Mouse (Mus musculus): ENCODE data around the gene Scaf8. TPM values are rescaled to one million over a fixed set of nuclear protein-coding genes. Genes with fewer than 3 reads are reported as not detected.

Scaf8 gene
- polyA plus RNA-seq, 1 experiment from 2014 or later: 21.1 TPM

- no peak overlapping the region for H3K4me3 ChIP-seq (replicated peaks)
- H3K9ac ChIP-seq: no peak overlapping the region
- peaks cover 4% of the 10 kb centered on the region; the same call in 1 of the 2 replicates for H3K4me1 ChIP-seq
- H3K27me3 ChIP-seq: no peaks in the 10 kb centered on the region
- 75% methylated on average over 17 of the region's 17 CpGs for WGBS
- H3K4me2 ChIP-seq (replicated peaks): no peak overlapping the region
- H3K27ac ChIP-seq (replicated peaks): peak overlapping the region; percentile 44; the same call in 1 of the 2 replicates
- H3K36me3 ChIP-seq: no peaks in the 10 kb centered on the region
- no peaks in the 10 kb centered on the region for H3K9me3 ChIP-seq (replicated peaks)
- ATAC-seq (ENCODE audit: insufficient number of reproducible peaks, low FRiP score, low TSS enrichment, low read depth): 0 out of 2 replicates have a peak, but pooled peaks have one; percentile 48
These were observed 115.6 kb downstream of the Scaf8 start for GRCm38 (mm10) chr17:3230231-3231000.

- H3K27ac ChIP-seq (replicated peaks): no peak overlapping the region
- 71% methylated on average over 5 of the region's 5 CpGs for WGBS
- no peaks in the 10 kb centered on the region for H3K9me3 ChIP-seq (replicated peaks)
- H3K27me3 ChIP-seq: no peaks in the 10 kb centered on the region
- no peak overlapping the region for H3K9ac ChIP-seq
- H3K4me3 ChIP-seq (replicated peaks): no peak overlapping the region
- no peak for ATAC-seq (ENCODE audit: insufficient number of reproducible peaks, low FRiP score, low TSS enrichment, low read depth)
- peaks cover 4% of the 10 kb centered on the region; the same call in 1 of the 2 replicates for H3K4me1 ChIP-seq
- no peak overlapping the region for H3K4me2 ChIP-seq (replicated peaks)
- 0 out of 2 replicates have a peak, but pooled peaks cover 8% of the 10 kb centered on the region for H3K36me3 ChIP-seq
These were observed 117.9 kb downstream of the Scaf8 start for GRCm38 (mm10) chr17:3232626-3233025.

GRCm38 (mm10) chr17:3243672-3244071 is 128.9 kb downstream of the Scaf8 start:
- H3K27ac ChIP-seq (replicated peaks): no peak overlapping the region
- H3K4me2 ChIP-seq (replicated peaks): no peak overlapping the region
- H3K4me1 ChIP-seq: peaks cover 5% of the 10 kb centered on the region; the same call in 1 of the 2 replicates
- 87% methylated on average over 3 of the region's 3 CpGs for WGBS
- H3K4me3 ChIP-seq (replicated peaks): no peak overlapping the region
- no peak overlapping the region for H3K9ac ChIP-seq
- no peaks in the 10 kb centered on the region for H3K27me3 ChIP-seq
- peaks cover 4% of the 10 kb centered on the region; the same call in 1 of the 2 replicates for H3K36me3 ChIP-seq
- no peaks in the 10 kb centered on the region for H3K9me3 ChIP-seq (replicated peaks)
- no peak for ATAC-seq (ENCODE audit: insufficient number of reproducible peaks, low FRiP score, low TSS enrichment, low read depth)

GRCm38 (mm10) chr17:3244881-3245739 is 130.3 kb downstream of the Scaf8 start:
- H3K27ac ChIP-seq (replicated peaks): no peak overlapping the region
- no peak overlapping the region for H3K4me2 ChIP-seq (replicated peaks)
- 78% methylated on average over 8 of the region's 8 CpGs for WGBS
- ATAC-seq (ENCODE audit: insufficient number of reproducible peaks, low FRiP score, low TSS enrichment, low read depth): no peak
- 0 out of 2 replicates have a peak, but pooled peaks cover 4% of the 10 kb centered on the region for H3K36me3 ChIP-seq
- H3K4me3 ChIP-seq (replicated peaks): no peak overlapping the region
- no peaks in the 10 kb centered on the region for H3K9me3 ChIP-seq (replicated peaks)
- peaks cover 5% of the 10 kb centered on the region; the same call in 1 of the 2 replicates for H3K4me1 ChIP-seq
- no peak overlapping the region for H3K9ac ChIP-seq
- no peaks in the 10 kb centered on the region for H3K27me3 ChIP-seq

- Histone ChIP-seq H3K27ac (replicated peaks) (no peak overlapping the region), H3K4me2 (replicated peaks) (no peak overlapping the region), H3K9ac (no peak overlapping the region), H3K4me1 (peaks cover 5% of the 10 kb centered on the region; the same call in 1 of the 2 replicates), H3K9me3 (replicated peaks) (no peaks in the 10 kb centered on the region), H3K27me3 (no peaks in the 10 kb centered on the region), H3K36me3 (no peaks in the 10 kb centered on the region), H3K4me3 (replicated peaks) (no peak overlapping the region)
- ATAC-seq (ENCODE audit: insufficient number of reproducible peaks, low FRiP score, low TSS enrichment, low read depth): no peak
- 73% methylated on average over 7 of the region's 7 CpGs for WGBS
These were observed 132.0 kb downstream of the Scaf8 start for GRCm38 (mm10) chr17:3246665-3247370.

Other genes with a start within 250 kb of the Scaf8 start
- gene Tiam2, start 211.6 kb downstream of the Scaf8 start, polyA plus RNA-seq (2015; fragmentation: Nextera tagmentation; extraction: Ambion mirVana): 18.2 TPM in 2 replicates